Mouse (Mus musculus) hindbrain, embryonic 12.5 days (tissue): ENCODE measurements at regions not wholly inside any gene's neighbourhood (a gene's known extent, or its start where the extent isn't known, plus 50 kb on each side); places are given as distances from the start of the nearest gene placed in this dataset.

Source experiments
- ATAC-seq: fragments of 200-750 bp; cut with Nextera tagmentation; 2 replicates; pipeline ENCODE4 v1.8.0; 2017; ENCODE audit warnings: moderate TSS enrichment; ENCODE audit not compliant: low FRiP score
- H3K27ac ChIP-seq: fragments of 300-500 bp; sonication (generic); 2 replicates; pipeline ENCODE4 v1.5.1; 2016; ENCODE audit warnings: mild to moderate bottlenecking
- H3K27me3 ChIP-seq: fragments of 300-500 bp; sonication (generic); 2 replicates; pipeline ENCODE4 v1.6.1; 2016; ENCODE audit warnings: mild to moderate bottlenecking
- H3K36me3 ChIP-seq: fragments of 300-500 bp; sonication (generic); 2 replicates; pipeline ENCODE4 v1.6.1; 2016; ENCODE audit warnings: mild to moderate bottlenecking
- H3K4me1 ChIP-seq: fragments of 300-500 bp; sonication (generic); 2 replicates; pipeline ENCODE4 v1.6.1; 2016
- H3K4me2 ChIP-seq: fragments of 300-500 bp; sonication (generic); replicated peaks from 2 replicates; pipeline ENCODE4 v1.6.1; 2016; ENCODE audit warnings: mild to moderate bottlenecking
- H3K4me3 ChIP-seq: fragments of 300-500 bp; sonication (generic); 2 replicates; pipeline ENCODE4 v1.5.1; 2016; ENCODE audit warnings: mild to moderate bottlenecking
- H3K9ac ChIP-seq: fragments of 300-500 bp; sonication (generic); 2 replicates; pipeline ENCODE4 v1.6.1; 2016; ENCODE audit warnings: mild to moderate bottlenecking, moderate library complexity
- H3K9me3 ChIP-seq: fragments of 300-500 bp; sonication (generic); replicated peaks from 2 replicates; pipeline ENCODE4 v1.6.1; 2016; ENCODE audit warnings: mild to moderate bottlenecking
- WGBS: fragments of 180-500 bp; shearing (Covaris S2); methylation state at CpG from one replicate; pipeline ENCODE4 v1.1.7; 2016; 5-methylcytosine and 5-hydroxymethylcytosine counted together

- no peaks in the 10 kb centered on the region for H3K9me3 ChIP-seq
- no peak overlapping the region for H3K4me3 ChIP-seq
- H3K27me3 ChIP-seq, result no peaks in the 10 kb centered on the region
- H3K36me3 ChIP-seq, result no peaks in the 10 kb centered on the region
- no peak overlapping the region for H3K4me2 ChIP-seq
- H3K4me1 ChIP-seq, result no peaks in the 10 kb centered on the region
- 53% methylated on average over 1 of the region's 1 CpGs for WGBS
- no peak for ATAC-seq
- no peak overlapping the region for H3K9ac ChIP-seq
- H3K27ac ChIP-seq, result no peak overlapping the region
Observed at GRCm38 (mm10) chr12:47263408-47263807, 444.7 kb upstream of the Nova1 start.

- Histone ChIP-seq H3K27me3 (no peaks in the 10 kb centered on the region), H3K36me3 (no peaks in the 10 kb centered on the region), H3K9ac (no peak overlapping the region), H3K4me3 (no peak overlapping the region), H3K27ac (no peak overlapping the region), H3K9me3 (no peaks in the 10 kb centered on the region), H3K4me2 (no peak overlapping the region), H3K4me1 (no peaks in the 10 kb centered on the region)
- no peak for ATAC-seq
Observed at GRCm38 (mm10) chr12:47252306-47252705, 433.6 kb upstream of the Nova1 start.

DNA sequence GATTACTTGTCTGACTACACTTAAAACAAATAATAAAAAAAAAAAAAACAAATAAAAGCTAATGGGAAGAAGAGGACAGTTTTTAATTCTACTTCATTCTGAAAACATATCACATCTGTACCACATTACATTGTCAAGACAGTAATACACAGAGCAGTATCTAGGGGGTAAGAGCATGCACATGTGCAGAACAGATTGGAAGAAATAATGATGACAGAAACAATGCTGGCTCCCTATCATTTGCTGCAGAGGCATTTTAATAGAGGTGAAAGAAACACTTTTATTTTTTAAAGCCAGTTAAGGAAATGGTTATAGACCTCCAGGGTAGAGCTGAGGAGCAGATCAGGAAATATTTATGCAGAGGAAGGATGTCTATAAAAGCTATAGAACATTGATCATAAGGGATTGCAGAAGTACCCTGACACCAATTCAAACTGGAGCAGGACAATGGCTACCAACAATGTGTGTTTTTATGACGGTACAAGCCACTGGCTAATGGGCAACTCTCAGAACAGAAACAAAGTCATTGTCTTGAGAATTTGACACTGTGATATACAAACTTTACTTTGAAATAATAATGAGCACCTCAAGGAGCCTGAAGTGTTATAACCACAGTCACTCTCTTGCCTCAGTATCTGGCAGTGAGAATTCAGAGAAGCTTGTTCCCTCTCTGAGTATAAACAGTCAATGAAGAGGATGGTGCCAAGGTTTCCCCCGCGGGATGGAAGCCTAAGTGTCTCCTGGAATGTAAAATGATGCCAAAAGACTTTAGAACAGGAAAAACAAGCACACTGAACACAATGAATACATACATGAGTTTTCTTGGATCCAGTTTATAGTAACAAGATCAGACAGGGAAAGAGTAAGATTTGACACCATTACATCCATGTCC, 425.1 kb upstream of the Nova1 start:
- Histone ChIP-seq H3K27me3 (no peaks in the 10 kb centered on the region), H3K4me1 (no peaks in the 10 kb centered on the region), H3K4me3 (no peak overlapping the region), H3K4me2 (no peak overlapping the region), H3K9ac (no peak overlapping the region), H3K27ac (no peak overlapping the region), H3K36me3 (no peaks in the 10 kb centered on the region), H3K9me3 (no peaks in the 10 kb centered on the region)
- 80% methylated on average over 3 of the region's 3 CpGs for WGBS
- no peak for ATAC-seq

- Histone ChIP-seq H3K9me3 (no peaks in the 10 kb centered on the region), H3K36me3 (no peaks in the 10 kb centered on the region), H3K9ac (no peak overlapping the region), H3K4me1 (no peaks in the 10 kb centered on the region), H3K27me3 (no peaks in the 10 kb centered on the region), H3K4me2 (no peak overlapping the region), H3K4me3 (no peak overlapping the region), H3K27ac (no peak overlapping the region)
- no peak for ATAC-seq
- 67% methylated on average over 4 of the region's 4 CpGs for WGBS
Observed at GRCm38 (mm10) chr12:47220016-47220415, 401.3 kb upstream of the Nova1 start.

DNA sequence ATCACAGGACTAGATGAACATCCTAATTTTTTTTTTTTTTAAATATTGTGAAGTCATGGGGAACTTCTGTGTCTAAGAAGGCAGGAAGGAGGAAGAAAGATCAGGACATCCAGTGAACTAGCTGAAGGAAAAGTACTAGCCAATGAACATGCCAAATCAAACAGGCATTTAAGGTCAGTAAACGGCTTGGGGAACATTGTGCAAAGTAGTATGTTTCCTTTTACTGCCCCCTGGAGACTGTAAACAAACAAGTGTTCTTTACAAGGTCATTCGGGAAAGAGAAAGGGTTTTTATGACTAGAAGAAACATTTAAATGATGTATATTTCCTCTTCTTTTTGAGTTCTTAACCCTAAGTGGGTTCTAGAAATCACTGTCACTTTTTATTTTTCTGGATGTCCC, 400.6 kb upstream of the Nova1 start:
- 53% methylated on average over 2 of the region's 2 CpGs for WGBS
- Histone ChIP-seq H3K27me3 (no peaks in the 10 kb centered on the region), H3K9me3 (no peaks in the 10 kb centered on the region), H3K9ac (no peak overlapping the region), H3K4me2 (no peak overlapping the region), H3K27ac (no peak overlapping the region), H3K4me1 (no peaks in the 10 kb centered on the region), H3K36me3 (no peaks in the 10 kb centered on the region), H3K4me3 (no peak overlapping the region)
- ATAC-seq, result no peak

- Histone ChIP-seq H3K9me3 (no peaks in the 10 kb centered on the region), H3K36me3 (no peaks in the 10 kb centered on the region), H3K4me1 (no peaks in the 10 kb centered on the region), H3K27me3 (no peaks in the 10 kb centered on the region), H3K4me2 (no peak overlapping the region), H3K27ac (no peak overlapping the region), H3K9ac (no peak overlapping the region), H3K4me3 (no peak overlapping the region)
- 86% methylated on average over 4 of the region's 4 CpGs for WGBS
- ATAC-seq, result no peak
Observed at GRCm38 (mm10) chr12:47211417-47212104, 392.8 kb upstream of the Nova1 start.

DNA sequence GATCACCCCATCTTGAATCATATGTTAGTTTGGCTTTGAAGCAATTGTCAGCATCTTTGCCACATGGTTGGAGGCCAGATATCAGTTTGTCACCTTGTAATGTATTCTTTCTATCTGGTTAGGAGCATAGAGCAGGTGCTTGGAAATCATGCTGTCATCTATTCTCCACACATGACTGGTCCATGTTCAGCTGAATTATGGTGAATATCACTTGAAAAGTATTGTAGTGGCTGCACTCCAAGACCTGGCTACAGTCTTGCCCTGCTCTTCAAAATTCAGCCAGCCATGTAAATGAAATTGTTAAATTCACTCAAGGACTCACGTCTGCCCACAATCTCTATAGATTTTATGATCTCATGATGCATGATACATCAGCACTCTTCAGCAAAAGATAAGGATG, 384.2 kb upstream of the Nova1 start:
- Histone ChIP-seq H3K4me2 (no peak overlapping the region), H3K4me1 (no peaks in the 10 kb centered on the region), H3K27me3 (no peaks in the 10 kb centered on the region), H3K9ac (no peak overlapping the region), H3K36me3 (no peaks in the 10 kb centered on the region), H3K4me3 (no peak overlapping the region), H3K9me3 (no peaks in the 10 kb centered on the region), H3K27ac (no peak overlapping the region)
- 78% methylated on average over 1 of the region's 1 CpGs for WGBS
- no peak for ATAC-seq

- ATAC-seq, result no peak
- Histone ChIP-seq H3K36me3 (no peaks in the 10 kb centered on the region), H3K4me3 (no peak overlapping the region), H3K27me3 (no peaks in the 10 kb centered on the region), H3K4me2 (no peak overlapping the region), H3K9ac (no peak overlapping the region), H3K27ac (no peak overlapping the region), H3K4me1 (no peaks in the 10 kb centered on the region), H3K9me3 (no peaks in the 10 kb centered on the region)
- 72% methylated on average over 6 of the region's 6 CpGs for WGBS
Observed at GRCm38 (mm10) chr12:47198609-47199008, 379.9 kb upstream of the Nova1 start.

DNA sequence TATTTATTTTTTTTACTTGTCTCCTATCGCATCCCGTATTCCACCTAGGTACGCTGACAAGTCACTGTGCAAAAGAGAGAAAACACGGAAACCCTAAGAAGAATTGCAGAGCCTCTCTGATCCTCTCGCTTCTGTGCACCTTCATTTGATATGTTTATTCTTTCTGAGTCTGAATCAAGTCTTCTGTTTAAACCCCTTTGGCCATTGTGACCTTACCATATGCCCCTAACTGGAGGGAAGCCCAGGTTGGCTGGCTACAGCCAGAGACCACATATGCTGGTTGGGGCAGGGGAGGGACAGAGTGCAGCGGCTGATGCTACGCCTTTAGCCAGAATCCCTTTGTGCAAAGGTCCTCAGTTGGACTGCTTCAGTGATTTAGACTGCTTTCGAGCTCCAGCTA, 346.0 kb upstream of the Nova1 start:
- peak; percentile 54 for ATAC-seq
- Histone ChIP-seq H3K27me3 (no peaks in the 10 kb centered on the region), H3K9me3 (no peaks in the 10 kb centered on the region), H3K4me2 (peak overlapping the region; percentile 40), H3K9ac (no peak overlapping the region), H3K27ac (peak overlapping the region; percentile 52), H3K36me3 (no peaks in the 10 kb centered on the region), H3K4me3 (peak overlapping the region; percentile 5; the same call in 1 of the 2 replicates), H3K4me1 (peaks cover 22% of the 10 kb centered on the region)
- 58% methylated on average over 8 of the region's 8 CpGs for WGBS

GRCm38 (mm10) chr12:47164031-47164717, 345.4 kb upstream of the Nova1 start:
- Histone ChIP-seq H3K4me1 (peaks cover 22% of the 10 kb centered on the region), H3K9me3 (no peaks in the 10 kb centered on the region), H3K36me3 (no peaks in the 10 kb centered on the region), H3K27me3 (no peaks in the 10 kb centered on the region), H3K27ac (peak overlapping the region; percentile 52), H3K4me2 (peak overlapping the region; percentile 40), H3K4me3 (peak overlapping the region; percentile 5; the same call in 1 of the 2 replicates), H3K9ac (no peak overlapping the region)
- WGBS, result 31% methylated on average over 15 of the region's 15 CpGs
- ATAC-seq, result peak; percentile 51

DNA sequence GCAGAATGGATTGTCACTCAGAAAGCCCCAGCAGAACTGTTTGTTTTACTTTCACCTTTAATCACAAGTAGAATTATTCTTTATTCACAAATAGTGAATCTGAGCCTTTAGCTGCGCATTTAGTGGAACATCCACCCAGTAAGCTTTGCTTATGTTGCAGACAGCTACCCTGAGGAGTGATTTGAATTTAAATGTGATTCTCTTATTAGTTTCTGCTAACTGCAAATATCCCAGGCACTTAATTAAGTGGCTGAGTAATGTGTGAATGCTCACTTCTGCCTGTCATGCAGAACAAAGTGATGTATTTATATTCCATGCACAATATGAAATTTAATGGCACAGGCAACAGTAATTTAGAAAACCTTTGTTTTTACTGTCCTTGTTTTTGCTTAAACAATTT, 344.4 kb upstream of the Nova1 start:
- Histone ChIP-seq H3K36me3 (no peaks in the 10 kb centered on the region), H3K9me3 (no peaks in the 10 kb centered on the region), H3K4me3 (no peak overlapping the region), H3K9ac (no peak overlapping the region), H3K27ac (peak overlapping the region; percentile 85), H3K4me1 (peaks cover 22% of the 10 kb centered on the region), H3K4me2 (peak overlapping the region; percentile 38), H3K27me3 (no peaks in the 10 kb centered on the region)
- ATAC-seq, result peak; percentile 61; the same call in 1 of the 2 replicates
- 26% methylated on average over 1 of the region's 1 CpGs for WGBS

DNA sequence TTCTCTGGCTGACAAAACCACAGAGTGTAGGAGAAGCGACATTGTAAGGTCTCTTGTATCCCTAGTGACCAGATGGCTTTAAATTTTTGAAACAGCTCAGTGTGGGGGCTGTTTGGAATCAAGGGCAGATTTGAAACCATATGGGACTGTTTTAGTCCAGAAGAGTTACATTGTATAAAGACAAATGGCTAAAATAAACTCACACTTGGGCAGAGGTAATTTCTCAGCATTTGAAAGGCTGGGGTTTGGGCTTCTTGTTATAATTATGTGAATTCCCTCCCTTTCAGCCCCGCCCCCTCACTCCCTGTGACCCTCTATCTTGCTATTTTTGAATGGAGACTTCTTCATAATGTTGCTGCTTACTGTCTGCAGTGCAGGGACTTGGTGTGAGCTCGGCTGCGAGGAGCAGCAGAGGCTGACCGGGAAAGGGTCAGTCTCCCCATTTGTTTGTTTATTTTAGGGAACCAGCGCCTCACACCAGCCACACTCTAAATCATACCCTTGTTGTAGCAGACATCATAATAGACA, 344.0 kb upstream of the Nova1 start:
- Histone ChIP-seq H3K27me3 (no peaks in the 10 kb centered on the region), H3K9ac (0 out of 2 replicates have a peak overlapping the region, but pooled peaks have one; percentile 13), H3K4me3 (no peak overlapping the region), H3K36me3 (no peaks in the 10 kb centered on the region), H3K9me3 (no peaks in the 10 kb centered on the region), H3K4me1 (peaks cover 22% of the 10 kb centered on the region), H3K27ac (peak overlapping the region; percentile 85), H3K4me2 (peak overlapping the region; percentile 38)
- 11% methylated on average over 6 of the region's 6 CpGs for WGBS
- ATAC-seq, result peak; percentile 77
